Mouse (Mus musculus) thymus, adult 2 months (tissue): ENCODE measurements at regions not wholly inside any gene's neighbourhood (a gene's known extent, or its start where the extent isn't known, plus 50 kb on each side); places are given as distances from the start of the nearest gene placed in this dataset.

Source experiments
- DNase-seq: peaks from one replicate; pipeline ENCODE4 v3.0.0; 2021
- H3K27ac ChIP-seq: fragments of 200-500 bp; 2 replicates; pipeline ENCODE4 v1.5.1; 2012; ENCODE audit warnings: low read length, control low read depth; ENCODE audit not compliant: control insufficient read depth, insufficient read depth
- H3K27me3 ChIP-seq: fragments of 200-500 bp; 2 replicates; pipeline ENCODE4 v1.6.1; 2012; ENCODE audit warnings: mild to moderate bottlenecking, low read length, moderate library complexity, mixed read lengths; ENCODE audit not compliant: control insufficient read depth, insufficient read depth
- H3K36me3 ChIP-seq: fragments of 200-500 bp; 2 replicates; pipeline ENCODE4 v1.6.1; 2012; ENCODE audit warnings: mild to moderate bottlenecking, low read length, moderate library complexity; ENCODE audit not compliant: control insufficient read depth, insufficient read depth
- H3K4me1 ChIP-seq: fragments of 200-500 bp; replicated peaks from 2 replicates; pipeline ENCODE4 v1.6.1; 2012; ENCODE audit warnings: low read length; ENCODE audit not compliant: control insufficient read depth, insufficient read depth
- H3K4me3 ChIP-seq: fragments of 200-500 bp; 2 replicates; pipeline ENCODE4 v1.5.1; 2012; ENCODE audit warnings: mild to moderate bottlenecking, low read length, control low read depth, moderate library complexity; ENCODE audit not compliant: control insufficient read depth, insufficient read depth
- CTCF ChIP-seq: fragments of 200-500 bp; IDR thresholded peaks from 2 replicates; pipeline ENCODE4 v1.5.1; 2012; ENCODE audit warnings: mild to moderate bottlenecking, control low read depth, low read length, moderate library complexity, borderline replicate concordance; ENCODE audit not compliant: control insufficient read depth, poor library complexity, insufficient read depth; ENCODE audit errors: extremely low read depth
- POLR2A ChIP-seq: fragments of 200-500 bp; IDR thresholded peaks from 2 replicates; pipeline ENCODE4 v1.6.1; 2012; ENCODE audit warnings: mild to moderate bottlenecking, low read length, control low read depth, moderate library complexity; ENCODE audit not compliant: control insufficient read depth, poor library complexity, insufficient read depth; ENCODE audit errors: extremely low read depth
- WGBS: fragments of 180-500 bp; shearing (Covaris S2); methylation state at CpG from one replicate; pipeline ENCODE4 v1.1.7; 2018; 5-methylcytosine and 5-hydroxymethylcytosine counted together

- TF ChIP-seq CTCF: no peak
- TF ChIP-seq POLR2A: no peak
- 88% methylated on average over 5 of the region's 5 CpGs for WGBS
- Histone ChIP-seq H3K4me1 (no peaks in the 10 kb centered on the region), H3K4me3 (no peak overlapping the region), H3K27ac (no peak overlapping the region), H3K36me3 (no peaks in the 10 kb centered on the region), H3K27me3 (no peaks in the 10 kb centered on the region)
- DNase-seq: no peak
Measured at GRCm38 (mm10) chr3:121867301-121867700, 52.2 kb upstream of the Abcd3 start.

GRCm38 (mm10) chr3:121864734-121865445, 49.8 kb upstream of the Abcd3 start:
- WGBS: 81% methylated on average over 8 of the region's 8 CpGs
- TF ChIP-seq CTCF: no peak
- TF ChIP-seq POLR2A: no peak
- H3K27ac ChIP-seq: no peak overlapping the region
- H3K4me1 ChIP-seq: no peaks in the 10 kb centered on the region
- no peak for DNase-seq
- H3K36me3 ChIP-seq: no peaks in the 10 kb centered on the region
- H3K27me3 ChIP-seq: no peaks in the 10 kb centered on the region
- H3K4me3 ChIP-seq: no peak overlapping the region
